Mouse (Mus musculus) limb, embryonic 13.5 days (tissue): Measurements from ENCODE around the gene Dlst. TPM values are rescaled to one million over a fixed set of nuclear protein-coding genes. Genes with fewer than 3 reads are reported as not detected.

Source experiments
- ATAC-seq: fragments of 200-750 bp; cut with Nextera tagmentation; 2 replicates; pipeline ENCODE4 v1.8.0; 2017; ENCODE audit warnings: low read depth, moderate number of reproducible peaks, moderate TSS enrichment; ENCODE audit not compliant: low FRiP score
- H3K27ac ChIP-seq: fragments of 300-500 bp; sonication (generic); 2 replicates; pipeline ENCODE4 v1.5.1; 2015; ENCODE audit warnings: inconsistent platforms, mild to moderate bottlenecking, moderate library complexity
- H3K27me3 ChIP-seq: fragments of 300-500 bp; sonication (generic); 2 replicates; pipeline ENCODE4 v1.6.1; 2015; ENCODE audit warnings: mild to moderate bottlenecking, inconsistent platforms
- H3K36me3 ChIP-seq: fragments of 300-500 bp; sonication (generic); 2 replicates; pipeline ENCODE4 v1.6.1; 2015; ENCODE audit warnings: inconsistent platforms, mild to moderate bottlenecking, moderate library complexity
- H3K4me1 ChIP-seq: fragments of 300-500 bp; sonication (generic); 2 replicates; pipeline ENCODE4 v1.6.1; 2015; ENCODE audit warnings: inconsistent platforms
- H3K4me2 ChIP-seq: fragments of 300-500 bp; sonication (generic); replicated peaks from 2 replicates; pipeline ENCODE4 v1.6.1; 2015; ENCODE audit warnings: inconsistent platforms, mild to moderate bottlenecking, moderate library complexity
- H3K4me3 ChIP-seq: fragments of 300-500 bp; sonication (generic); 2 replicates; pipeline ENCODE4 v1.5.1; 2015; ENCODE audit warnings: moderate library complexity, mild to moderate bottlenecking, inconsistent platforms
- H3K9ac ChIP-seq: fragments of 300-500 bp; sonication (generic); 2 replicates; pipeline ENCODE4 v1.6.1; 2015; ENCODE audit warnings: mild to moderate bottlenecking, inconsistent platforms
- H3K9me3 ChIP-seq: fragments of 300-500 bp; sonication (generic); 2 replicates; pipeline ENCODE4 v1.6.1; 2016; ENCODE audit warnings: inconsistent platforms
- WGBS: fragments of 180-500 bp; shearing (Covaris S2); methylation state at CpG from one replicate; pipeline ENCODE4 v1.1.7; 2015; 5-methylcytosine and 5-hydroxymethylcytosine counted together
- polyA plus RNA-seq: library from polyadenylated mRNA; unstranded; fragments of >200 nt; fragmentation: Nextera tagmentation; extraction: Ambion mirVana; gene quantifications from 2 replicates; pipeline ENCODE4 v1.2.1, GENCODE M21; 2015

Gene Dlst
- polyA plus RNA-seq, 1 experiment from 2014 or later = 110 TPM

DNA sequence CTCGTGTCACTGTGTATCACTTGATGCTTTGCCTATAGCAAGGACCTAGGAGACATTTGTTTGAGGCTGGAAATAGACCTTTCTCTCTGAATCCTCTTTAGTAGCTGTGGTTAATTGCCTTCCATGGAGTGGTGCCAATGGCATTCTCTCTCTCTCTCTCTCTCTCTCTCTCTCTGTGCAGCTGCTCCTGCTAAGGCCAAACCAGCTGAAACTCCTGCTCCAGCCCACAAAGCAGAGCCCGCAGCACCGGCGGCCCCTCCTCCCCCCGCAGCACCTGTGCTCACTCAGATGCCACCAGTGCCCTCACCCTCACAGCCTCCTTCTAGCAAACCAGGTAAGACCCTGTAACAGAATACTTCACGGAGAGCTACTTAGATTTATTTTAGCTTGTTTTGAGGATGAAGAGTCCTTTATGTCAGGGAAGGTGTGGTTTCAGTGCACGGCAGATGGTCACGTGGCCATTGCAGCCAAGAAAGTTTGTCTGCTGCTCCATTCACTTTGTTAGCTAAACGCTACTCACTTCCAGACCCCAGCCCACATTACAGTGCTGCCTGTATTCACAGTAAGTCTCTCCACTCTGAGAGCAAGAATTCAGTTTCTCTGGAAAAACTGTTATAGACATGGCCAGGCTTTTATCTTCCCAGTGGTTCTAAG lies 11.3 kb downstream of the Dlst start:
- Histone ChIP-seq H3K4me1 (no peaks in the 10 kb centered on the region), H3K27ac (no peak overlapping the region), H3K4me2 (no peak overlapping the region), H3K36me3 (peaks cover 88% of the 10 kb centered on the region), H3K4me3 (no peak overlapping the region), H3K27me3 (no peaks in the 10 kb centered on the region), H3K9ac (no peak overlapping the region), H3K9me3 (no peaks in the 10 kb centered on the region)
- 85% methylated on average over 9 of the region's 9 CpGs for WGBS
- no peak for ATAC-seq

DNA sequence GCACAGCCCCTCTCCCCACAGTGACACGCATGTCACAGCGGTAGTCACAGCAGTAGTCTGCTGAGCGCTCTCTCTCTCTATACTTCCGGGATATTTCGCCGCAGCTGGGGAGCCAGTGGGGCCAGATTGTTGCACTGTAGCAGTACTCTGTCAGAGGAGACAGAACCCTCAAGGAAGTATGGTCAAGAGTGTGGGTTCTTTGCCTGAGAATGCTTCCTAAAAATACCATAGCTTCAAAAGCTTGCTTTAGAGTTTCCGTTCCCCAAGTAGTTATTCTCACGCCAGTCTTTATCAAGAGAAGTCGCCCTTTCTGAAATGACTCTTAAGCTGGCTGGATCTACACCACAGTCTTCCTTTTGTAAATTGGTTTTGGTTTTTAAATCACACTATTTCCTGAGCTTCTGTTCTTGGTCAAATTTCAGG lies 12.5 kb downstream of the Dlst start:
- WGBS = 95% methylated on average over 9 of the region's 9 CpGs
- no peak for ATAC-seq
- H3K36me3 ChIP-seq = peaks cover 95% of the 10 kb centered on the region

DNA sequence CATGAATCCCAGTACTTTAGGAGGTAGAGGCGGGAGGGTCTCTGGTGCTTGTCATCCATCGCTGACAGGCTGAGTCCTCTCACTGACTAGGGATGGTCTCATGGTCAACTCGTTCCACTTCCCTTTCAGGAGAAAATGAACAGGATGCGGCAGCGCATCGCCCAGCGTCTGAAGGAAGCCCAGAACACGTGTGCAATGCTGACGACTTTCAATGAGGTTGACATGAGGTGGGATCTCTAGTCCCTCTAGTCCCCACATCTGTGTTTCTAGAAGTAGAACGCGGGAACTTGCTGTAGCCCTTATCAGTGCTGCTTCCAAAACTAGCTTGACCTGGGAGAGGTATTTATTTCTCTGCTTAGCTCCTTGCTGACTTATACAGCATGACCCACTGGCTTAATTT lies 13.0 kb downstream of the Dlst start:
- no peaks in the 10 kb centered on the region for H3K9me3 ChIP-seq
- H3K27ac ChIP-seq = no peak overlapping the region
- 93% methylated on average over 11 of the region's 11 CpGs for WGBS
- no peaks in the 10 kb centered on the region for H3K4me1 ChIP-seq
- ATAC-seq = no peak
- H3K9ac ChIP-seq = no peak overlapping the region
- H3K4me2 ChIP-seq = no peak overlapping the region
- peaks cover 95% of the 10 kb centered on the region for H3K36me3 ChIP-seq
- no peak overlapping the region for H3K4me3 ChIP-seq
- no peaks in the 10 kb centered on the region for H3K27me3 ChIP-seq

More for the DNA sequence above, 12.5 kb downstream of the Dlst start:
- Histone ChIP-seq H3K9me3 (no peaks in the 10 kb centered on the region), H3K27me3 (no peaks in the 10 kb centered on the region), H3K4me2 (no peak overlapping the region), H3K27ac (no peak overlapping the region), H3K4me1 (no peaks in the 10 kb centered on the region), H3K9ac (no peak overlapping the region), H3K4me3 (no peak overlapping the region)

DNA sequence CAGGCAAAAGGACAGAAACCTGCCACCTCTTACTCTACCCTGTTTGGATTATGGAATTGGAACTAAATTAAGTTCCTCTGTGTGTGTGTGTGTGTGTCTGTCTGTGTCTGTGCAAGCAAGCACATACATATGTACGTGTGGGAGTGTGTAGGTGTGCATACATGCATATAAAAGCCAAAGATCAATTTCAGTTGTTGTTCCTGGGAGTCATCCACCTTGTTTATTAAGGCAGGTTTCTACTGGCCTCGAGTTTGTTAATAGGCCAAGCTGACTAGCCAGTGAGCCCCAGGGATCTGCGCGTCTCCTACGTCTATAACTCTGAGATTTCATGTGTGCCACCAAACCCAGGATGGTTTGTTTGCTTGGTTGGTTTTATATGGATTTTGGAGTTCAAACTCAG lies 14.1 kb downstream of the Dlst start:
- 94% methylated on average over 5 of the region's 5 CpGs for WGBS
- H3K4me2 ChIP-seq = no peak overlapping the region
- no peak overlapping the region for H3K9ac ChIP-seq
- ATAC-seq = no peak
- H3K4me3 ChIP-seq = no peak overlapping the region
- H3K4me1 ChIP-seq = no peaks in the 10 kb centered on the region
- H3K27ac ChIP-seq = no peak overlapping the region
- peaks cover 94% of the 10 kb centered on the region for H3K36me3 ChIP-seq
- H3K9me3 ChIP-seq = no peaks in the 10 kb centered on the region
- H3K27me3 ChIP-seq = no peaks in the 10 kb centered on the region

DNA sequence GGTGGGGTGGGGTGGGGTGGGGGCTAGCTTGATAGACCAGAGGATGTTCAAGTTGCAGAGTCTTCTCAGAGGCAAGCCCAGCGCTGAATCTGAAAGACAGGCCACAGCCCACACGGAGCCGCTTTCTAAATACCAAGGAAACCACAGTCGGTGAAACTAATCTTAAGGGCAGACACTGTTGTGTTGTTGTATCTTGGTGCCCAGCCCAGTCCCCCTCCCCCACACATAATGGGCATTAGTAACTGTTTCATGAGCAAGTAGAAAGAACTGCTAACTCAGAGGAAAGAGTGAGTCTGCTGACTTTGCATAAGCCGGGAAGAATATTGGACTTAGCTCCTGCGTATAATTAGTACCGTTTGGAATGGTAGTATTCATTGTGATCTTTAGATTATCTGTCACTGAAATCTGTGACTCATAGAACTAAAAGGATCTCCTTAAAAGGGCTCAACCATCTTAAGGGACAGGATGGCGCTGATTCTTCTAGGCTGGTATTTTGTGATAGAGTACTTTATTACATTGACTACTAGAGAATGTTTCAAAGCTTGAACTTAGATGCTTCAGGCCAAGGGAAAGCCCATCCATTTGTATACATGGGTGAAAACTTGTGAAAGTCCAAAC lies 16.5 kb downstream of the Dlst start:
- Histone ChIP-seq H3K4me1 (no peaks in the 10 kb centered on the region), H3K4me2 (no peak overlapping the region), H3K9ac (no peak overlapping the region), H3K27me3 (no peaks in the 10 kb centered on the region), H3K9me3 (no peaks in the 10 kb centered on the region), H3K36me3 (peaks cover 91% of the 10 kb centered on the region), H3K4me3 (no peak overlapping the region), H3K27ac (no peak overlapping the region)
- ATAC-seq = no peak
- WGBS = 89% methylated on average over 8 of the region's 8 CpGs

DNA sequence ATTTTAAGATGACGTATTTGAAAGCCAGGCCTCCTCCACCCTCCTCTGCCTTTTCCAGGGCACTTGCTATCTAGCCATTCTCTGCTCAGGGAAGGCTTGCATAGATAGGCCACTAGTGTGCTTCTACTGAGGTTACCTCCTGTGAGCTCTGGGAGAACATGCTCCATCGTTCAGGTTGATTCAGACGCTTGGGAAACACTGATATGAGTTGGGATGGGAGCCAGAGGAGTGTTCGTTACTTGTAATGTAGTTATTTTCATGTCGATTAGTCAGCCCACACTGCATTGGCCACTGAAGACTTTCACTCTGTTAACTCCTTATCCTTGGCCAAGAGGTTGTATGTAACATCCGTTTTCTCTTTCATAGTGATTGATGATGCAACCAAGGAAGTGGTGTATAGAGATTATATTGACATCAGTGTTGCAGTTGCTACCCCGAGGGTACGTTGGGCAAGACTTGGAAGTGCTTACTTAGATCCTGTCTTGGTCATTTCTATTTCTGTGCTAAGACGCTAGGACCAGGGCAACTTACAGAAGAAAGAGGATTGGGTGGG lies 18.9 kb downstream of the Dlst start:
- WGBS = 95% methylated on average over 9 of the region's 9 CpGs

DNA sequence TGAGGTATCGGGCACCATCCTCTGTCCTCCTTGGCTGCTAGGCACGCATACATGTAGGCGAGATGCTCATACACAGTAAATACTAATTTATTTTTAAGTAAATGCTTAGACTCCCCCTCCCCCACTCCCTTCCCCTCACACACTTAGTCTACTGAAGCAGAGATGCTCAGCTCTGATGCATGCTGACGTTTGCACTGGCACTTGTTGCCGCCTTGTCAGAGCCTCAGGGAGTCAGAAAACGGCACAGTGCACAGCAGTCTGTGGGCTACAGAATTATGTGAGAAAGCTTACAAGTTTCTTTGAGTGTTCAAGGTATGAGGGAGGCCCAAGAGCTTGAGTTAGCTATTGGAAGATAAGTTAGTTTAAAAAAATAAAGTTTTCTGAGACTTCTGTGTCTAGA lies 20.7 kb downstream of the Dlst start:
- H3K9me3 ChIP-seq = no peaks in the 10 kb centered on the region
- H3K36me3 ChIP-seq = peaks cover 87% of the 10 kb centered on the region
- no peak for ATAC-seq
- H3K9ac ChIP-seq = no peak overlapping the region
- no peaks in the 10 kb centered on the region for H3K27me3 ChIP-seq
- H3K4me1 ChIP-seq = no peaks in the 10 kb centered on the region
- H3K4me3 ChIP-seq = no peak overlapping the region
- 93% methylated on average over 6 of the region's 6 CpGs for WGBS
- H3K27ac ChIP-seq = no peak overlapping the region
- H3K4me2 ChIP-seq = no peak overlapping the region

More for the DNA sequence above, 18.9 kb downstream of the Dlst start:
- no peak overlapping the region for H3K27ac ChIP-seq
- peaks cover 91% of the 10 kb centered on the region for H3K36me3 ChIP-seq
- no peak for ATAC-seq
- no peak overlapping the region for H3K4me2 ChIP-seq
- no peak overlapping the region for H3K4me3 ChIP-seq
- H3K4me1 ChIP-seq = no peaks in the 10 kb centered on the region
- no peaks in the 10 kb centered on the region for H3K27me3 ChIP-seq
- H3K9me3 ChIP-seq = no peaks in the 10 kb centered on the region
- no peak overlapping the region for H3K9ac ChIP-seq

DNA sequence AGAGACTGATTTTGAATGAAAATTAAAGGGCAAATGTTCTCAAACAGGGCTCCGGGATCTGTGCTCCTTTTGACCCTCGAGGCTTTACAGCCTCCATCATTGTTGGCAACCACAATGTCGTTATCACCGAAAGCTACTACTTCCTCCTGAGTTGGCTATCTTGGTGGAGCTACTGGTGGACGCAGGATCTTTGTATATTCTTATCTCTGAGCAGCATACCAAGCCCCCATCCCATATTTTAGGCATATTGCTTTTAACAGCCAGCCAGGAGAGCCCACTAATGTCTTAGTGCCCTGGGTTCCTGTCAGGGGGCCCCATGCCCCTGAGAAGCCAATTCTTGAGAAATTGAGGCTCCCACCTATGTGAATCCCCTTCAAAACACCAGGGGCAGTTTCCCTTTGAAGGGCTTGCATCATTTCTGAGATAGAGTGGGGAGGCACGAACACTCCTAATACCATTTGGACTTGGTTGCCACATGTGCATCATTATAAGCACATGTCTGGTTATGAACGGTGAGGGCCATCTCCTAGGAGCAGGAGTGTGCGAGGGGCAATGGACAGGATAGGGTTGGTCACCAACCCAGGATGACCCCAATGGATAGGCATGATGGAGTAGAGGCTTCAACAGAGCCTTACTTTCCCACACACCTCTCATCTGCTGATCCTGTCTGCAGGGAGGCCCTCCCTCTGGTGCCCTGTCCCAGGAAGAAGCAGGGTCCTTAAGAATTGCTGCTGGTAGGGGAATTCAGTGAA lies 23.6 kb downstream of the Dlst start:
- H3K4me3 ChIP-seq = no peak overlapping the region
- no peak for ATAC-seq
- no peak overlapping the region for H3K4me2 ChIP-seq
- 84% methylated on average over 8 of the region's 8 CpGs for WGBS
- H3K9me3 ChIP-seq = no peaks in the 10 kb centered on the region
- H3K27ac ChIP-seq = no peak overlapping the region
- no peak overlapping the region for H3K9ac ChIP-seq
- no peaks in the 10 kb centered on the region for H3K4me1 ChIP-seq
- H3K27me3 ChIP-seq = peaks cover 4% of the 10 kb centered on the region; the same call in 1 of the 2 replicates
- peaks cover 60% of the 10 kb centered on the region for H3K36me3 ChIP-seq

DNA sequence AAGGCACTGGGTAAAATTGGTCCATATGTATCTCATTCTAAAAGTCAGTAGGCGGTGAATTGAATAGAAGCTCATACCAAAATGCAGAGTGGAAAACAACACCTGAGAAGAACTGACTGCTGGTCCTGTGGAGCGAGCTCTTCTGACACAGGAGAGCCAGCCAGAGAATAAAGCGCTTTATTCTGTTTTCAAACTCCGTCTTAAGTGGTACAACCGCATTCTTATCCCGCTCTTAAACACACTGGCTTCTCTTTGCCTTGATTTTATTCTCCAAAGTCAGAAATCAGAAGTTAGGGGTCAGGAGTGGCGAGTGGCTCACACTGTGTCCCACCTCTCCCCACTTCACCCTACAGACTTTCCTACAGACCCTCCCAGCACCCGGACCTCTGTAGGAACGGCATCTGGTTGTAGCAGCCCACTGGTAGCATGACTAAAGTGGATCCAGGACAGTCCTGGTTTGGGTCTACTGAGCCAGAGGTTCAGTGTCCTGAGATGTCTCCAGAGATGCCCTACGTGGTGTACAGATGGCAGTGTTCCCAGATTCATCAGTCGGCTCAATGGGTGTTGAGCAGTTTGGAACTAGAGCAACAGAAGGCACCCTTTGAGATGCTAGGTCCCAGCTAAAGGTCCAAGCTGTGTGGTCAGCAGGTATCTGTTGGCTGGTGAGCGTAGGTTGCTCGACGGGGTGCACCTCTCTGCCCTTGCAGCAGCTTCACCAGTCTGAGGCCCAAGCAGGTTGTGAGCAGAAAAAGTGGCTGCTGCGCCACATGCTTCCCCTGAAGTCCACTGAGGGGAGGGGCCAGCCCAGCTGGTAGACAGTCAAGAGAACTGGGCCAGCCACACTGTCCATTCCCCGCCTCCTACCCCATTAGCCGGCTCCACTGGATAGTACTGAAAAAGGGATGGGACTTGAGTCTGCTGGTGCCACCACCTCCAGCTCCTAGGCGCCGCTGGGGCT lies 25.2 kb downstream of the Dlst start:
- Histone ChIP-seq H3K36me3 (peaks cover 44% of the 10 kb centered on the region), H3K9me3 (no peaks in the 10 kb centered on the region), H3K4me2 (no peak overlapping the region), H3K27me3 (peaks cover 16% of the 10 kb centered on the region), H3K4me3 (no peak overlapping the region), H3K27ac (no peak overlapping the region; the same call in 1 of the 2 replicates), H3K4me1 (no peaks in the 10 kb centered on the region), H3K9ac (no peak overlapping the region)
- ATAC-seq = peak; percentile 29; the same call in 1 of the 2 replicates
- 76% methylated on average over 19 of the region's 19 CpGs for WGBS

DNA sequence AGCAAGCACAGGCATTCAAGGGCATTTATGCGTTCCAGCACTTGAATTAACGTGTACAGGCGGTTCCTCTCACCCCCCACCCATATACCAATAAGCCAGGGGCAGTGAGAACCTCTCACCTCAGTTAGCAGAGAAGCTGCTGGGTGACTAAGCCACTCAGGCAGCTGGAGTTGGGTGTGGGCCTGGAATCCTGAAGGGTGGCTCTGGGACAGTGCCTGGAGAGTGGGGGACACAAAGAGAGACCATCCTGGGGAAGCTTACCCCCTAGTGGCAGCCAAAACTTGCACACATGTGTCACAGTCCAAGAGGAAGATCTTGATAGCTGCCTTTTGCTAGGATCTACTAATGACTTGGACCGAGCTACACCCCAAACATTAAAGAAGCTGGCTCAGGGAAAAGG lies 26.0 kb downstream of the Dlst start:
- H3K27me3 ChIP-seq = peaks cover 17% of the 10 kb centered on the region
- no peak for ATAC-seq
- H3K9ac ChIP-seq = no peak overlapping the region
- WGBS = 88% methylated on average over 4 of the region's 4 CpGs
- H3K9me3 ChIP-seq = no peaks in the 10 kb centered on the region
- no peak overlapping the region for H3K27ac ChIP-seq
- no peak overlapping the region for H3K4me2 ChIP-seq
- H3K36me3 ChIP-seq = peaks cover 37% of the 10 kb centered on the region
- no peak overlapping the region for H3K4me3 ChIP-seq
- no peaks in the 10 kb centered on the region for H3K4me1 ChIP-seq

DNA sequence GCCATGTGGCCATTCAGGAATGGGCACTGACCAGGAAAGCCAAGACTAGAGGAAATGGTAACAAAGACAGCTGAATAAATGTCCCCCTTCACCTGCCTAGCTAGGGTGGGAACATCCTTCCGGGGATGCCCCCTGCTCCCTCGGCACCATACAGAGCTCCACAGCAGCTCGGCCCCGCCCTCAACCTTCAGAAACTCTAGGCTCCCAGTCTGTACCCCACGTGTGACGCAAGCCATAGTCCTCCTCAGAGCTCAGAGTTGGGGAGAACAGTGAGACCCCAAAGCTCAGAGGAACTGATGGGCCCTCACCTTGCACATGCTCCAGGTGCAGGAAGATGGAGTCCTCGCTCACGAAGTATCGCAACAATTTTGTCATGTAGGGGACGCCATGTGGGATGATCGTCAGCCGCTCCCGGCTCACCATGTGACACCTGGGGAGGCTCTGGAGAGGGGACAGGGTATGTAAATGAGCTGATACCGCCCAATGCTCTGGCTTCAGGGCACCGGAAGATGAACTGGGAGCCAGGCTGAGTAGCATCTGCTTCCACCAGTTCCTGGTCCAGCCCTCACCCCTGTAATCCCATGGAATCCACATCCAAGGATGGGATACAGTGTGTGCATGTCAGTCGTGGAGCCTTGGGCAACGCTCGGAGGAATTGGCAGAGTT lies 29.5 kb downstream of the Dlst start:
- Histone ChIP-seq H3K9ac (no peak overlapping the region), H3K27ac (no peak overlapping the region), H3K4me1 (no peaks in the 10 kb centered on the region), H3K4me3 (no peak overlapping the region), H3K9me3 (no peaks in the 10 kb centered on the region), H3K4me2 (0 out of 2 replicates have a peak overlapping the region, but pooled peaks have one; percentile 14), H3K36me3 (peaks cover 6% of the 10 kb centered on the region), H3K27me3 (peaks cover 17% of the 10 kb centered on the region)
- no peak for ATAC-seq
- 42% methylated on average over 18 of the region's 18 CpGs for WGBS
